Mouse (Mus musculus): ENCODE data around the gene Olfr364-ps1. TPM values are rescaled to one million over a fixed set of nuclear protein-coding genes. Genes with fewer than 3 reads are reported as not detected.

Olfr364-ps1 gene
- polyA plus RNA-seq (2017; shearing (Covaris generic)): not detected

DNA sequence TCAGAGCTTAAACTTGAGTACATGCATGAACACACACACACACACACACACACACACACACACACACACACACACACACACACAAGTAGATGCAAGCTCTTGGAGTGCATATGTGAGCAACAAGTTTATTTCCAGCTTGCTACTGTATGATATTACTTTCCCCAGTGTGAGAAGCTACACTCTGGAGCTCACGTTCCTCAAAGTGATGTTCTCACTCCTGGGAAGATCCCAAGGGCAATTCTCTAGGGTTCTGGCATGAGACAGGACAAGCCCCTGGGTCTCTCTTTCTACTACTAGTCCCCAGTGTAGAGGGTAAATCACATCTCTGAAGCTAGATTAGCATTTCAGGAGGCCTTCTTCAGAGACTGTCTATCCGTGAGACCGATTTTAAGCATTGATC, at the start of gene Olfr364-ps1:
TSS of gene Olfr364-ps1 (plus strand) at position 301 of the 400 bp plus-strand sequence.
- ATAC-seq: no peak

DNA sequence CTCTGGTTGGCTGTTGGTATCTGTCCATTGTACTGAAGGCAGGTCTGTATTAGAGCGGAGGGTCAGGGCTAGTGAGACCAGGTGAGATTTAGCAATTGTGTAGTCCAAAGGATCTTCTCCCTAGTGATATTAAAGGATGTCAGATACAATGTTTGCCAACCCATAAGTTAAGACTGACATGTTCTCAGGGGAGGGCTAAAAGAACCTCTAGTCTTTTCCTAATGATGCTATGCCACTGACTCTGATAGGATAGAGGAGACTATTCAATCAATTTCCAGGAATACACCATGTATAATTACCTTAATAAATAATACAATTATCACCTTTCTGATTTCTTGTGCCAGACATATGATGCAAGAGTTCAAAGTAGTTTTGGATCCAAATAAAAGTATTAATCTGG, 21.3 kb upstream of the Olfr364-ps1 start, which contains the start of gene Olfr362:
TSS of gene Olfr362 (minus strand) at position 101 of the 400 bp plus-strand sequence.
- ATAC-seq: no peak

DNA sequence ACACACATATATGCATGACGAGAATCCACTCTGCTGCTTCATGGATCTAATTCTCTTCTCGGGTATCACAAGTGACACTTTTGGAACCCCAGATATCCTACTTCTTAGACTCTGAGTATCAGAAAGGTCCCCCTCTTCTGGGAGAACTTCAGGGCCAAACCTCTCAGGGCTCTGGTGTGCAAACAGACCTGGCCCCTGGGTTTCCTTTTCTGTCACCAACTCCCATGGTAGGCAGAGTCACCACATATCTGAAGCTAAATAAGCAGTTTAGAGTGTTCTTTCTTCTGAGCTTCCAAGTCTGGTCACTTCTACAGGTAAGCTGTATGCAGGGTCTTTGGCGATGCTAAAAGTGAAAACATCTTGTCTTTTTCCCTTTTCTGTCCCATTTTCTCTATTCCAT, 48.8 kb downstream of the Olfr364-ps1 start, which contains the start of gene Olfr365:
TSS of gene Olfr365 (plus strand) at position 301 of the 400 bp plus-strand sequence.
- ATAC-seq: no peak

Other genes starting within 250 kb of the Olfr364-ps1 start
- not detected for gene Olfr353, start 246.4 kb upstream of the Olfr364-ps1 start, polyA plus RNA-seq (2017; shearing (Covaris generic))
- gene Olfr354, start 233.6 kb upstream of the Olfr364-ps1 start, polyA plus RNA-seq (2017; shearing (Covaris generic)): under 1 TPM; 0.04 to 0.24 (median 0.04) TPM
- gene Olfr355, start 210.4 kb upstream of the Olfr364-ps1 start, polyA plus RNA-seq (2017; shearing (Covaris generic)): not detected
- not detected for gene Olfr356, start 202.2 kb upstream of the Olfr364-ps1 start, polyA plus RNA-seq (2017; shearing (Covaris generic))
- gene Olfr357, start 145.5 kb upstream of the Olfr364-ps1 start, polyA plus RNA-seq (2017; shearing (Covaris generic)): not detected
- gene Olfr358, start 130.0 kb upstream of the Olfr364-ps1 start, polyA plus RNA-seq (2017; shearing (Covaris generic)): not detected
- not detected for gene Olfr360, start 73.6 kb upstream of the Olfr364-ps1 start, polyA plus RNA-seq (2017; shearing (Covaris generic))
- gene Olfr361, start 50.0 kb upstream of the Olfr364-ps1 start, polyA plus RNA-seq (2017; shearing (Covaris generic)): not detected
- not detected for gene Olfr362, start 21.4 kb upstream of the Olfr364-ps1 start, polyA plus RNA-seq (2017; shearing (Covaris generic))
- gene Olfr365, start 48.9 kb downstream of the Olfr364-ps1 start, polyA plus RNA-seq (2017; shearing (Covaris generic)): not detected
- under 1 TPM in 2 of 3 experiments, not detected in 1; 0.06 to 0.07 TPM for gene Olfr366, start 72.3 kb downstream of the Olfr364-ps1 start, polyA plus RNA-seq (2017; shearing (Covaris generic))
- not detected for gene Olfr368, start 187.2 kb downstream of the Olfr364-ps1 start, polyA plus RNA-seq (2017; shearing (Covaris generic))
- gene Pdcl, start 220.0 kb downstream of the Olfr364-ps1 start, polyA plus RNA-seq (2017; shearing (Covaris generic)): 10 to 100 TPM; 26.8 to 32.7 (median 28.2) TPM